17 mouse cellular contexts compared by ENCODE assay signal in the genomic region with DNA sequence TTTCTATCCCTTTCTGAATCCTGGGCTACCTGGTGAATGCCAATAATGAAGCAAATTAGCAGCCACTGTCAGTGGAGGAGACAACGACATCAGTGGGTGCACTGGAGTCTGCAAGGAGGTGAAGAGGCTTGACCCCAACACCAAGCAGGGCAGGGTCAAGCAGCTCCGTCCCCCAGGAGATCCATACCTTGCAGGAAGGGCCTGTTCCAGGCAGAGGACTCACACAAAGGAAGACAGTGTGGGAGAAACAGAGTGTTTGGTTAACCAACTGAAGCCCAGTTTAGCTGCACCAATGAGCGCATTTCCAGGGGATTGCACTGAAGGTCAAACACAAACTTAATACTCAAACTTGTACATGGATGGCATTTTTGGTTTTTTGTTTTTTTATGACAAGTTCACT.
DNase-seq lines count a peak whose midpoint lies in the region; ATAC-seq and TF ChIP-seq lines count a peak whose summit lies in the region.
"Had no signal": no experiment of that assay in that cellular context is flagged by ENCODE, and none has a peak within 500 bp of the region (broad histone marks: within the 10 kb centered on the region; RNA-seq: fewer than 3 reads in every experiment).

No protein-coding gene starts in this region.

- no peak overlapping the region for H3K4me3 ChIP-seq in forebrain, embryonic 11.5 days (ENCODE audit: low read depth, low read length)
- H3K4me3 ChIP-seq in forebrain, postnatal 0 days (ENCODE audit: low read depth, low read length), result no peak overlapping the region
- no peak overlapping the region for H3K4me3 ChIP-seq in forebrain, embryonic 12.5 days (replicated peaks)
- no peak overlapping the region for H3K4me3 ChIP-seq in hindbrain, postnatal 0 days (ENCODE audit: low read length)
- H3K4me3 ChIP-seq in midbrain, embryonic 16.5 days (ENCODE audit: low read depth, low read length), result no peak overlapping the region
- H3K4me3 ChIP-seq: heart, embryonic 10.5 days; intestine, embryonic 15.5 days; limb, embryonic 12.5 days; liver, embryonic 13.5 days; myocyte had no signal

- peaks cover 18% of the 10 kb centered on the region; the same call in 1 of the 2 replicates for H3K4me1 ChIP-seq in forebrain, embryonic 11.5 days (replicated peaks; ENCODE audit: control insufficient read depth, insufficient read depth, low read length)
- peaks cover 21% of the 10 kb centered on the region for H3K4me1 ChIP-seq in forebrain, postnatal 0 days (ENCODE audit: insufficient read depth)
- H3K4me1 ChIP-seq in forebrain, embryonic 12.5 days, result peaks cover 48% of the 10 kb centered on the region
- peaks cover 9% of the 10 kb centered on the region for H3K4me1 ChIP-seq in hindbrain, postnatal 0 days (ENCODE audit: insufficient read depth, low read length)
- peaks cover 37% of the 10 kb centered on the region for H3K4me1 ChIP-seq in midbrain, embryonic 16.5 days (ENCODE audit: control insufficient read depth, insufficient read depth, low read length)
- H3K4me1 ChIP-seq: intestine, embryonic 15.5 days; liver, embryonic 13.5 days had no signal

- H3K27ac ChIP-seq in forebrain, embryonic 11.5 days (ENCODE audit: low read depth, low read length), result 0 out of 2 replicates have a peak overlapping the region, but pooled peaks have one; percentile 8
- no peak overlapping the region for H3K27ac ChIP-seq in forebrain, postnatal 0 days (ENCODE audit: low read depth, low read length)
- H3K27ac ChIP-seq in forebrain, embryonic 12.5 days, result 0 out of 2 replicates have a peak overlapping the region, but pooled peaks have one; percentile 48
- H3K27ac ChIP-seq in hindbrain, postnatal 0 days, result peak overlapping the region; percentile 41; the same call in 1 of the 2 replicates
- H3K27ac ChIP-seq in midbrain, embryonic 16.5 days (ENCODE audit: low read length), result peak overlapping the region; percentile 97
- H3K27ac ChIP-seq: heart, embryonic 10.5 days; intestine, embryonic 15.5 days; liver, embryonic 13.5 days had no signal

- H3K4me2 ChIP-seq in forebrain, embryonic 11.5 days (ENCODE audit: low read depth, low read length, severe bottlenecking), result no peak overlapping the region
- H3K4me2 ChIP-seq in forebrain, postnatal 0 days (ENCODE audit: low read depth), result no peak overlapping the region
- H3K4me2 ChIP-seq in forebrain, embryonic 12.5 days, result no peak overlapping the region
- H3K4me2 ChIP-seq in hindbrain, postnatal 0 days (ENCODE audit: low read depth, low read length), result no peak overlapping the region
- H3K4me2 ChIP-seq in midbrain, embryonic 16.5 days (ENCODE audit: low read length), result no peak overlapping the region
- H3K4me2 ChIP-seq: intestine, embryonic 15.5 days; limb, embryonic 12.5 days; liver, embryonic 13.5 days had no signal

- 35% methylated on average over 3 of the region's 3 CpGs for WGBS in forebrain, embryonic 11.5 days
- 60% methylated on average over 3 of the region's 3 CpGs for WGBS in forebrain, postnatal 0 days
- 41% methylated on average over 3 of the region's 3 CpGs for WGBS in forebrain, embryonic 12.5 days
- 56% methylated on average over 3 of the region's 3 CpGs for WGBS in hindbrain, postnatal 0 days
- 56% methylated on average over 3 of the region's 3 CpGs for WGBS in midbrain, embryonic 16.5 days

- intact Hi-C loops in left cerebral cortex, postnatal 25 days (cut with DNase I), result no loop called here

- H3K27me3 ChIP-seq in forebrain, embryonic 11.5 days (ENCODE audit: control insufficient read depth, insufficient read depth, low read length), result no peaks in the 10 kb centered on the region
- H3K27me3 ChIP-seq in forebrain, postnatal 0 days (ENCODE audit: insufficient read depth, low read length), result no peaks in the 10 kb centered on the region
- H3K27me3 ChIP-seq in forebrain, embryonic 12.5 days, result peaks cover 19% of the 10 kb centered on the region
- no peaks in the 10 kb centered on the region for H3K27me3 ChIP-seq in hindbrain, postnatal 0 days (ENCODE audit: insufficient read depth, low read length)
- H3K27me3 ChIP-seq in midbrain, embryonic 16.5 days (ENCODE audit: control insufficient read depth, insufficient read depth, low read depth, low read length), result no peaks in the 10 kb centered on the region
- H3K27me3 ChIP-seq: intestine, embryonic 15.5 days; limb, embryonic 12.5 days; liver, embryonic 13.5 days had no signal

- peaks cover 4% of the 10 kb centered on the region; the same call in 1 of the 2 replicates for H3K9me3 ChIP-seq in forebrain, embryonic 11.5 days (ENCODE audit: control insufficient read depth, low read length)
- H3K9me3 ChIP-seq in forebrain, postnatal 0 days (ENCODE audit: low read length), result no peaks in the 10 kb centered on the region
- H3K9me3 ChIP-seq in forebrain, embryonic 12.5 days, result peaks cover 11% of the 10 kb centered on the region; the same call in 1 of the 2 replicates
- no peaks in the 10 kb centered on the region for H3K9me3 ChIP-seq in hindbrain, postnatal 0 days (ENCODE audit: low read length)
- no peaks in the 10 kb centered on the region for H3K9me3 ChIP-seq in midbrain, embryonic 16.5 days (replicated peaks; ENCODE audit: control insufficient read depth, low read length, poor library complexity, severe bottlenecking)
- H3K9me3 ChIP-seq: limb, embryonic 12.5 days; liver, embryonic 13.5 days had no signal

- no peak overlapping the region for H3K9ac ChIP-seq in forebrain, embryonic 11.5 days (ENCODE audit: low read length)
- no peak overlapping the region for H3K9ac ChIP-seq in forebrain, postnatal 0 days
- no peak overlapping the region for H3K9ac ChIP-seq in forebrain, embryonic 12.5 days
- no peak overlapping the region for H3K9ac ChIP-seq in hindbrain, postnatal 0 days (replicated peaks; ENCODE audit: low read length)
- no peak overlapping the region for H3K9ac ChIP-seq in midbrain, embryonic 16.5 days (ENCODE audit: low read depth, low read length)
- H3K9ac ChIP-seq: intestine, embryonic 15.5 days; limb, embryonic 12.5 days; liver, embryonic 13.5 days had no signal

- TF ChIP-seq CTCF in forebrain, postnatal 0 days (IDR thresholded peaks at IDR 0.05; ENCODE audit: low read depth), result no peak
- TF ChIP-seq CTCF in hindbrain, postnatal 0 days (IDR thresholded peaks at IDR 0.05; ENCODE audit: low read depth), result no peak

- DNase-seq in forebrain, embryonic 11.5 days (ENCODE audit: low spot score), result no peak
- no peak for DNase-seq in forebrain, postnatal 0 days
- no peak for DNase-seq in hindbrain, postnatal 0 days (ENCODE audit: low spot score)
- no peak for DNase-seq in cerebellum, postnatal 4 days (ENCODE audit: low spot score in 2 of 2)
- DNase-seq in heart, adult 18-20 months, result no peak
- no peak for DNase-seq in left cerebral cortex, postnatal 25 days (ENCODE audit: low spot score in 2 of 2)
- DNase-seq: cerebellum, postnatal 10 days; gastrocnemius, postnatal 14 days; heart, postnatal 14 days; liver, embryonic 13.5 days had no signal

- H3K36me3 ChIP-seq in forebrain, embryonic 11.5 days (ENCODE audit: control insufficient read depth, insufficient read depth, low read length), result no peaks in the 10 kb centered on the region
- H3K36me3 ChIP-seq in forebrain, postnatal 0 days (ENCODE audit: insufficient read depth), result no peaks in the 10 kb centered on the region
- no peaks in the 10 kb centered on the region for H3K36me3 ChIP-seq in forebrain, embryonic 12.5 days (replicated peaks)
- H3K36me3 ChIP-seq in hindbrain, postnatal 0 days (ENCODE audit: insufficient read depth, low read length), result no peaks in the 10 kb centered on the region
- H3K36me3 ChIP-seq in midbrain, embryonic 16.5 days (ENCODE audit: control insufficient read depth, insufficient read depth, low read length), result no peaks in the 10 kb centered on the region
- H3K36me3 ChIP-seq: intestine, embryonic 15.5 days; limb, embryonic 12.5 days; liver, embryonic 13.5 days had no signal

- no peak for ATAC-seq in forebrain, embryonic 11.5 days (replicated peaks; ENCODE audit: low FRiP score)
- no peak for ATAC-seq in forebrain, postnatal 0 days
- no peak for ATAC-seq in forebrain, embryonic 12.5 days (ENCODE audit: low FRiP score)
- ATAC-seq in hindbrain, postnatal 0 days, result no peak
- ATAC-seq in midbrain, embryonic 16.5 days, result no peak
- ATAC-seq: intestine, embryonic 15.5 days; lung, postnatal 0 days had no signal
